Mouse (Mus musculus): Measurements from ENCODE around the gene Cnot11. TPM values are rescaled to one million over a fixed set of nuclear protein-coding genes. Genes with fewer than 3 reads are reported as not detected.

Cnot11 gene
- polyA plus RNA-seq, 1 experiment from 2014 or later = 26.9 TPM

- no peak overlapping the region for H3K27ac ChIP-seq
- H3K4me3 ChIP-seq = no peak overlapping the region
- H3K36me3 ChIP-seq = peaks cover 81% of the 10 kb centered on the region
- DNase-seq (ENCODE audit: low spot score) = no peak
- H3K9me3 ChIP-seq = peaks cover 13% of the 10 kb centered on the region
- peaks cover 18% of the 10 kb centered on the region for H3K4me1 ChIP-seq (replicated peaks)
- H3K27me3 ChIP-seq (ENCODE audit: insufficient read depth, poor library complexity, severe bottlenecking) = no peaks in the 10 kb centered on the region
Measured at GRCm38 (mm10) chr1:39540592-39540991, 5.8 kb downstream of the Cnot11 start.

GRCm38 (mm10) chr1:39545589-39545988 is 10.8 kb downstream of the Cnot11 start:
- Histone ChIP-seq H3K36me3 (peaks cover 94% of the 10 kb centered on the region), H3K27me3 (ENCODE audit: insufficient read depth, poor library complexity, severe bottlenecking) (no peaks in the 10 kb centered on the region), H3K9me3 (peaks cover 3% of the 10 kb centered on the region), H3K4me3 (no peak overlapping the region), H3K4me1 (replicated peaks) (no peaks in the 10 kb centered on the region), H3K27ac (no peak overlapping the region)
- no peak for DNase-seq (ENCODE audit: low spot score)
- WGBS = 93% methylated on average over 7 of the region's 7 CpGs

- Histone ChIP-seq H3K27ac (no peak overlapping the region), H3K36me3 (peaks cover 91% of the 10 kb centered on the region), H3K4me3 (no peak overlapping the region), H3K9me3 (no peaks in the 10 kb centered on the region), H3K4me1 (replicated peaks) (no peaks in the 10 kb centered on the region), H3K27me3 (ENCODE audit: insufficient read depth, poor library complexity, severe bottlenecking) (no peaks in the 10 kb centered on the region)
- DNase-seq (ENCODE audit: low spot score) = no peak
- 90% methylated on average over 6 of the region's 6 CpGs for WGBS
Measured at GRCm38 (mm10) chr1:39546160-39546866, 11.5 kb downstream of the Cnot11 start.

- peaks cover 89% of the 10 kb centered on the region for H3K36me3 ChIP-seq
- H3K9me3 ChIP-seq = no peaks in the 10 kb centered on the region
- WGBS = 79% methylated on average over 2 of the region's 2 CpGs
- no peak overlapping the region for H3K27ac ChIP-seq
- no peaks in the 10 kb centered on the region for H3K27me3 ChIP-seq (ENCODE audit: insufficient read depth, poor library complexity, severe bottlenecking)
- H3K4me3 ChIP-seq = no peak overlapping the region
- no peak for DNase-seq (ENCODE audit: low spot score)
- H3K4me1 ChIP-seq (replicated peaks) = no peaks in the 10 kb centered on the region
Measured at GRCm38 (mm10) chr1:39547238-39547637, 12.4 kb downstream of the Cnot11 start.

GRCm38 (mm10) chr1:39549831-39550230 is 15.0 kb downstream of the Cnot11 start:
- Histone ChIP-seq H3K4me3 (no peak overlapping the region), H3K4me1 (replicated peaks) (no peaks in the 10 kb centered on the region), H3K36me3 (peaks cover 87% of the 10 kb centered on the region), H3K27me3 (ENCODE audit: insufficient read depth, poor library complexity, severe bottlenecking) (no peaks in the 10 kb centered on the region), H3K9me3 (no peaks in the 10 kb centered on the region), H3K27ac (no peak overlapping the region)
- 90% methylated on average over 2 of the region's 2 CpGs for WGBS
- no peak for DNase-seq (ENCODE audit: low spot score)

GRCm38 (mm10) chr1:39555556-39556415 is 21.0 kb downstream of the Cnot11 start:
- DNase-seq (ENCODE audit: low spot score) = no peak
- Histone ChIP-seq H3K27ac (peak overlapping the region; percentile 68), H3K4me1 (replicated peaks) (peaks cover 14% of the 10 kb centered on the region), H3K36me3 (peaks cover 84% of the 10 kb centered on the region), H3K9me3 (no peaks in the 10 kb centered on the region), H3K4me3 (no peak overlapping the region), H3K27me3 (ENCODE audit: insufficient read depth, poor library complexity, severe bottlenecking) (no peaks in the 10 kb centered on the region)
- 39% methylated on average over 9 of the region's 9 CpGs for WGBS

- WGBS = over 99% methylated on average over 2 of the region's 2 CpGs
- Histone ChIP-seq H3K4me1 (replicated peaks) (peaks cover 14% of the 10 kb centered on the region), H3K9me3 (no peaks in the 10 kb centered on the region), H3K27me3 (ENCODE audit: insufficient read depth, poor library complexity, severe bottlenecking) (no peaks in the 10 kb centered on the region), H3K36me3 (peaks cover 81% of the 10 kb centered on the region), H3K4me3 (no peak overlapping the region), H3K27ac (no peak overlapping the region)
- no peak for DNase-seq (ENCODE audit: low spot score)
Measured at GRCm38 (mm10) chr1:39559009-39559408, 24.2 kb downstream of the Cnot11 start.

GRCm38 (mm10) chr1:39561920-39562319 is 27.1 kb downstream of the Cnot11 start:
- no peak overlapping the region for H3K27ac ChIP-seq
- no peak overlapping the region for H3K4me3 ChIP-seq
- DNase-seq (ENCODE audit: low spot score) = no peak
- H3K36me3 ChIP-seq = peaks cover 58% of the 10 kb centered on the region
- WGBS = 72% methylated on average over 1 of the region's 1 CpGs
- H3K4me1 ChIP-seq (replicated peaks) = peaks cover 4% of the 10 kb centered on the region; the same call in 1 of the 2 replicates
- H3K27me3 ChIP-seq (ENCODE audit: insufficient read depth, poor library complexity, severe bottlenecking) = no peaks in the 10 kb centered on the region
- H3K9me3 ChIP-seq = no peaks in the 10 kb centered on the region

GRCm38 (mm10) chr1:39563161-39563560 is 28.4 kb downstream of the Cnot11 start:
- 92% methylated on average over 7 of the region's 7 CpGs for WGBS
- Histone ChIP-seq H3K9me3 (no peaks in the 10 kb centered on the region), H3K27me3 (ENCODE audit: insufficient read depth, poor library complexity, severe bottlenecking) (no peaks in the 10 kb centered on the region), H3K36me3 (peaks cover 52% of the 10 kb centered on the region), H3K27ac (no peak overlapping the region), H3K4me1 (replicated peaks) (peaks cover 4% of the 10 kb centered on the region; the same call in 1 of the 2 replicates), H3K4me3 (no peak overlapping the region)
- DNase-seq (ENCODE audit: low spot score) = no peak

GRCm38 (mm10) chr1:39564603-39565002 is 29.8 kb downstream of the Cnot11 start:
- Histone ChIP-seq H3K9me3 (no peaks in the 10 kb centered on the region), H3K36me3 (peaks cover 45% of the 10 kb centered on the region), H3K4me3 (no peak overlapping the region), H3K27ac (no peak overlapping the region), H3K4me1 (replicated peaks) (peaks cover 4% of the 10 kb centered on the region; the same call in 1 of the 2 replicates), H3K27me3 (ENCODE audit: insufficient read depth, poor library complexity, severe bottlenecking) (no peaks in the 10 kb centered on the region)
- peak; percentile 8 for DNase-seq (ENCODE audit: low spot score)
- WGBS = 61% methylated on average over 3 of the region's 3 CpGs

GRCm38 (mm10) chr1:39568079-39568478 is 33.3 kb downstream of the Cnot11 start:
- no peak overlapping the region for H3K4me3 ChIP-seq
- no peak for DNase-seq (ENCODE audit: low spot score)
- H3K27me3 ChIP-seq (ENCODE audit: insufficient read depth, poor library complexity, severe bottlenecking) = no peaks in the 10 kb centered on the region
- H3K4me1 ChIP-seq (replicated peaks) = peaks cover 8% of the 10 kb centered on the region; the same call in 1 of the 2 replicates
- no peak overlapping the region for H3K27ac ChIP-seq
- H3K36me3 ChIP-seq = peaks cover 30% of the 10 kb centered on the region
- no peaks in the 10 kb centered on the region for H3K9me3 ChIP-seq

GRCm38 (mm10) chr1:39571653-39572052 is 36.9 kb downstream of the Cnot11 start:
- peaks cover 25% of the 10 kb centered on the region for H3K4me1 ChIP-seq (replicated peaks)
- H3K9me3 ChIP-seq = no peaks in the 10 kb centered on the region
- peaks cover 15% of the 10 kb centered on the region; the same call in 1 of the 2 replicates for H3K36me3 ChIP-seq
- no peak overlapping the region for H3K27ac ChIP-seq
- 78% methylated on average over 6 of the region's 6 CpGs for WGBS
- H3K27me3 ChIP-seq (ENCODE audit: insufficient read depth, poor library complexity, severe bottlenecking) = no peaks in the 10 kb centered on the region
- H3K4me3 ChIP-seq = no peak overlapping the region
- no peak for DNase-seq (ENCODE audit: low spot score)

- 91% methylated on average over 7 of the region's 7 CpGs for WGBS
- Histone ChIP-seq H3K27ac (no peak overlapping the region), H3K27me3 (ENCODE audit: insufficient read depth, poor library complexity, severe bottlenecking) (no peaks in the 10 kb centered on the region), H3K36me3 (peaks cover 15% of the 10 kb centered on the region; the same call in 1 of the 2 replicates), H3K4me3 (no peak overlapping the region), H3K4me1 (replicated peaks) (peaks cover 35% of the 10 kb centered on the region), H3K9me3 (no peaks in the 10 kb centered on the region)
- no peak for DNase-seq (ENCODE audit: low spot score)
Measured at GRCm38 (mm10) chr1:39573890-39574289, 39.1 kb downstream of the Cnot11 start.
